Mouse (Mus musculus) cerebellum, adult 9-10 months (tissue): ENCODE measurements around the gene Itgb1.

ENCODE experiments used
- DNase-seq: peaks from one replicate; pipeline ENCODE4 v3.0.0; 2022

Itgb1 gene

DNA sequence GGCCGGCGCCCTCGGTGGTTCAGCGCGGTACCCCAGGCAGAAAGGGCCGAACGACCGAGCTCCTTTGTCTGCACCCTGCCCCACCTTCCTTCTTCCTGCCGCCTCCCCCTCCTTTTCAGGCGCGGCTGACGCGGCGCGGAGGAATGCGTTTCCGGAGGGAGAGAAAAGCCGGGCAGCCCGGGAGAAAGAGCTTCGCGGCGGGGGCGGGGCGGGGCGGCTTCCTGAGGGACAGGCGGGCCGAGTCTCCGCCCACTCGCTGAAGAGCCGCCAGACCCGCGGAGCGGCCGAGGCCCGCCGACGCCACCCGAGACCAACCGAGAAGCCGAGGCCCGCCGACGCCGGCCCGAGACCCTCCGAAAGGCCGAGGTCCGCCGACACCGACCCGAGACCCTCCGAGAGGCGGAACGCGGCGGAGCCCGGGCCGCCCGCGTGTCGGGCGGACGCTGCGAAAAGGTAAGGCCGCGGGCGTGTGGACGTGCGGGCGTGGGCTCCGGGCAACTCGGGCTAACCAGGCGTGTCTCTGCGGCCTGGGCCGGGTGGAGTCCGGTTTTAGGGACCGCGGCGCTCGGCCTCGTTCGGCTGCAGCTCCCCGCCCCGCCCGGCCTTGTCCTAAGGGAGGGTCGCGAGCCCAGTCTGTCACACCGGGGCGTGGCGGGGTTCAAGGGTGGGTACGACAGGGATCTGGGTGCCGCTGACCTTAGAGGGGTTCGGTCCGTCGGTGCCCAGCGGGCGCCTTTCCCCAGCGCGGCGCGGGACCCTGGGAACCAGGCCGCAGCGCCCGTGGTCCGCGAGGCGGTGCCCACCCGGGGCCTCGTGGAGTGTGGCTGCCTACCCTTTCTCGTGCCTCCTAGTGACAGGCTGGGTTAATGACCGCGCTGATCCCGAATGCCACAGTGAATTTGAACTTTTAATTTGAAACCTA lies at the start of gene Itgb1:
Gene Itgb1 (plus strand): TSS at position 148 of the 922 bp plus-strand sequence.
- DNase-seq = peak; percentile 89

DNA sequence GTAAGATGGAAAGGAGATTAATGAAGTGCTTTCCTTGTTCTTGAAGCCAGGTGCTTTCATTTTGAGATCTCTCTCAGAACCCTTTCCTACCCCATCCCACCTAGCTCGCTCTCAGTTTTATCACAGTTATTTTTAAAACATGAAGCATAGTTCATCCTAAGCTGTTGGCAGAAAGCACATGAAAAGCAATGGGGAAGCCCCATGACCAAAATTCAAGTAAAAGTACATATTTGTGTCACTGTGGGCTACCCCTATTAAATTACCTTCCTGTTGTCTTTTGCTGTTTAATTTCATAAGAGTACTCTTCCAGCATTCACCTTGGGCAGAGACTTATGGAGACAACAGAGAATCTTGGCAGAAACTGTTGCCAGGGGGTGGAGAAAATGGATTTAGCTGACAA lies 42.4 kb upstream of the Itgb1 start:
- no peak for DNase-seq

DNA sequence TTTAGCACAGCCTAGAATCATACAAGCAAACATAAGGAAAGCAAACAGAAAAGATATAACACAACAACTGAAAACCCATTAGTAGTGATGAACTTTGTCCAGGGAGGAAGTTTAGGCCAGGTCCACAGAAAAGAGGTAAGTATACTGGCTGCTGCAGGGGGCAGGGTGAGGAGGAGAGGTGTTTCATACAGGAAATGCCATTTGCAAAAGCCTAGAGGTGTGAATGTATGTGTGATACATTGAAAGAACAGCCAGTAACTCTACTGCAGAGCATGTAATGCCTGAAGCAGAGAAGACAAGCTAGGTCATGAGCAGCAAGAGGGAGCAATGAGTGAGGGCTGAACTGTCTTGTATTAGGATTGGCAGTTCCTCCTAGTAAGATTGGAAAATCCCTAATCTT lies 40.0 kb upstream of the Itgb1 start:
- no peak for DNase-seq

DNA sequence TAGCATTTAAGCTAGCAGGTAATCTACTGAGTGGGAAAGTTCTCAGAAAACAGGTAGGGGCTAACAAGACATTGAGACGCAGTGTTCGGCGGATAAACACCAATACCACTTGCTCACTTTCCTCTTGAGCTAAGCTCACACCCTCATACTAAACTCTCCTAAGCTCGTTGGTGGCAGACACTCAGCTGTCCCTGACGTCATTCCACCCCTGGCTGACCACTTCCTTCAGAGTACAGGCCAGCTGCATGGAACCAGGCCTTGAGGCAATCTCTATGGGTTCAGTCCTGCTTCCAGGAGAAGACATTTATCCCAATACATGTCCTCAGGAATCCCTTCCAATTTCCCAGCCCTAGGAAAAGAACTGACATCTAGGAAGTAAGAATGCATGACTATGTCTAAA lies 39.0 kb upstream of the Itgb1 start:
- DNase-seq = no peak

DNA sequence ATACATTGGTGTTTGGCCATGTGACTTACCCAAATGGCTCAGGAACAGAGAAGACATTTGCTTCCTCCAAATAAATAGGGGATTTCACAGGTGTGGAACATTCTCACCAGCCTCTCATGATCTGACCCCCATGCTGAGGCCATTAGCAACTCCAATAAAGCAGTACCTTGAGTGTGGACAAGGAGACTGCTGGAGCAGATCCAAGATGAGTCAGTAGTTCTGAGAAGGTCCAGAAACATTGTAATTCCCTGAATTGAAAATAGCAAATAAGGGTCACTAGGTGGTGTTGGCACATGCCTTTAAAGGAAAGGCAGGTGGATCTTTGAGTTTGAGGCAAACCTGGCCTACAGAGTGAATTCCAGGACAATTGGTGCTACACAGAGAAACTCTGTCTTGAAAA lies 37.4 kb upstream of the Itgb1 start:
- DNase-seq = no peak

DNA sequence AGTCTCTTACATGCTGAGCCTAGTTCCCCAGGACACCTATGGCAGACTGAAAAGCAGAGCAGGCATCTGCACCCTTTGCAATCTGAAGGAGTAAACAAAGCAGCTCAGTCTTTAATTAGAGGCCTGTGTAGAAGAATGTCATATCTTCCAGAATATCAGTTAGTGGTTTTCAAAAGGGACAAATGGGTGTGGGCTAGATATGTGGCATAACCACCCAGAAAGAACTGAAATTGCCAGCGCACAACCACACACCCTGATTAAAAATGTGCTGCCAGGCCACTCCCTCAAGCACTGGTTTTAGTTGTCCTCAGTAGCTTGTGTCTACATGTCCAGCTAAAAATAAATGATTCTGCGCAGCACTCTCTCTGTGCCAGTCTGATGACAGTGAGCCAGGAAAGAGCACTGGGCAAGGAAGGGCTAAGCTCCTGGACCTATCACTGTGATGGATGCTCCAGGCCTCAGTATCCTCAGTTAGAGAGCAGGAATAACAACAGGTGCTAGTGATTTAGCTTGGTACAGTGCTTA lies 35.1 kb upstream of the Itgb1 start:
- DNase-seq = no peak

DNA sequence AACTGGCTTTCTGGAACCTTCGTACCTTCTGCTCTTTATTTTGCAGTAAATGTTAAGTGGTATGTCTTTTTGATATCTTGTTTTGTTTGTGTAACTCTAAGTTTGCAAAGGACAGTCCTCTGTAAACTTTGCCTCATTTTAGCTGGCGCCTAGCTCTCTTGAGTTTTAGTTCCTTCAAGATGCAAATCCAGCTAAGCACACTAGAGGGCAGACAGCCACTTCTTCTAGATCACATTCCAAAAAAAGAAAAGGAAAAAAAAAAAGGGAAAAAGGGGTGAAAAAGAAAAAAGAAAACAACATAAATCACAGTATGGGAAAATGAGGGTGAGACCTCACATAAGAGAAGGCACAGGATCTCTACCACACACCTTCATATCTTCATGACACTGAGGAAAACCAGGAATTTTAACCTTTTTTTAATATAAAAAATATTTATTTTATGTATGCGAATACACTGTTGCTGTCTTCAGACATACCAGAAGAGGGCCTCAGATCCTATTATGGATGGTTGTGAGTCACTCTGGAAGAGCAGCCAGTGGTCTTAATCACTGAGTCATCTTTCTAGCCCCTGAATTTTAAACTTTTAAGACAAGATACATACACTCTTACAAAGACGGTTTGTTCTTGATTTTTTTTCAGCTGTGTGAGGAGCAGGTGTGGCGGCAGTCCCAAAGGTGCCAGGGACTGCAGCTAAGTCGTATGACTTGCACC lies 32.9 kb upstream of the Itgb1 start:
- peak; percentile 52 for DNase-seq

DNA sequence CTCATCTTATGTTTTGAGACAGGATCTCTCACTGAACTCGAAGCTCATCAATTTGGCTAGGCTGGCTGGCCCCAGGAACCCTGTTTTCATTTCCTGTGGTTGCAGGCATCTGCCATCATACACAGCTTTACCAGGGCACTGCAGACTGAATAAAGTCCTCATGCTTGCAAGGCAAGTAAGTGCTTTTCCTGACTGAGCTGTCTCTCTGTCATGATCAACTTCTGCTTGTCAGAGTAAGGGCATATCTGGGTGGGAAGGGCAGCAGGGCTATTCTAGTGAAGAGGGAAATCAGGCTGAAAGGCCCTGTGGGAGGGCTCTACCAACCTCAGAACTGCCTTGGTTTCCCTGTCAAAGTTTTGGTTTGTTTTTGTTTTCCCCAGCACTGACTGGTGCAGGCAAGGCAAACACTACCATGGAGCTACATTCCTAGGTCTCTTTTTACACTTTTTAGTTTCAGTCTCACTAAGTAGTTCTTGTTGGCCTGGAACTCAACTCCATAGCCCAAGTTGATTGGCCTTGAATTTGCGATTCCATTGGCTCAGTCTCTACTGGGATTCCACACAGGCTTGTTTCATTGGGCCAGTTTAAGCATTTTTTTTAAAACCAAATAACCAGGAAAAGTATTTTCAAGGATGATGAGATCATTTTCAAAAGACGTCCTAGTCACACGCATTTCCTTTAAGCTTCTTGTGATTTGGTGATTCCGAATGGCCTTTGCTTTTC lies 31.7 kb upstream of the Itgb1 start:
- DNase-seq = no peak

DNA sequence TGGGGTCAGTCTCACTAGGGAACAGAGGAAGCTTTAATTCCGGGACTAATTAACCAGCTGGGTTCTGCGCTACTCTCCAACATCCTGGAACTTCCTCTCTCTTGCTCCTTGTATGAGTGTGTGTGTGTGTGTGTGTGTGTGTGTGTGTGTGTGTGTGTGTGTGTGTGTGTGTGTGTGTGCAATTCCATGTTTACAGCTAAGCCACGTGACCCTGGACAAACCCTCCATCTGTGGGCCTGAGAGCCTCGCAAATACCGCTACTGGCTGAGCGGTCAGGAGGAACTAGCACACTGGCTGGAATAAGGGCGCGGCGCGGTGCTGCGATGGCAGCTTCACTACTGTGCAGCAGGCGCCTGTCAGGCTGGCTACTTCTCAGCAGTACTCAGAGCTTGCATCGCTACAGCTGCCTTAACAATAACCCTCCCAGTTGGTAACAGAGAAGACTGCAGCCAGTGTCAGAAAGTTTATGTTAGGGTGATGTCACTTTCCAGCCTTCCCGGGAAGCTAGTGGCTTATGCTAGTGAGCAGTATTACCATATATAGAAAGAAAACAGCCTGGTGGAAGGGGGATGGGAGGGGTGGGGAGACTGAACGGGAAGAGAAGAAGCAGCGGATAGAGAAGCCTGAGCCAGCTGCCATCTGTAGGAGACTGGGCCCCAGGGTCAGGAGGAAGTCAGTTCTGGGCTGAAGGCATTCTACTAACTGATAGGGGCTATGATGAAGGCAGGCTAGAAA lies 30.9 kb upstream of the Itgb1 start:
- peak; percentile 22 for DNase-seq

DNA sequence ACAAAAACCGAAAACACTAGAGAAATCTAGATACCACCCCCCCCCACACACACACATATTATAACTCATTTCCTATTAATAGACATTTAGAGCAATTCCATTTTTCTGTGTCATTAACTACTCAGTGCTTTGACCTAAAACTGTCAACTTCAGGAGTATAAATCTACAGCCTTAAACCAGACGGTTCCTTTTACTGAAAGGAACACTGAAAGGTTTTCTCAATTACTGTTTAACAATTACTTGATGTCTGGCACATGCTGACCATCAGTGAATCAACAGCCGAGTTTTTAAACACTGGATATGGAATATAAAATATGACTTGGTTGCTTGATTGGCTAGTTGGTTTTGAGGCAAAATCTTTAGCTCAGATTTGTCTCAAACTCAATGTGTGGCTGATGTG lies 23.3 kb upstream of the Itgb1 start:
- no peak for DNase-seq

DNA sequence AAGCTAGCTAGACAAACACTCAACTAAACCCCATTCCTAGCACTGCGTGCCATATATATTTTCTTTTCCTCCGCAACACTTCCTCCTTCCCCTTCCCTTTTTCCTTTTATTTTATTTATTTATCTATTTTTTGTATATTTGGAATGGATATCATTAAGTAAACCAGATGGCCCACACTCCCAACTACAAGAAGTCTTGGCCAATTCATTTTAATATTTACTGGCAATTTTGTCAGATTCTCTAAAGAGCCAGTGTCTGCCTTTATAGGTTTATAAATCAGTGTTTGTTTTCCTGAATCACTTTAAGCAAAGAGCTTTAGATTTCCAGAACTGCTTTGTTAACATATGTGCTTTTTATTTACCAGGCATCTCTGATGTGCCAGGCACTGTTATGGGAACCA lies 22.8 kb upstream of the Itgb1 start:
- DNase-seq = no peak

DNA sequence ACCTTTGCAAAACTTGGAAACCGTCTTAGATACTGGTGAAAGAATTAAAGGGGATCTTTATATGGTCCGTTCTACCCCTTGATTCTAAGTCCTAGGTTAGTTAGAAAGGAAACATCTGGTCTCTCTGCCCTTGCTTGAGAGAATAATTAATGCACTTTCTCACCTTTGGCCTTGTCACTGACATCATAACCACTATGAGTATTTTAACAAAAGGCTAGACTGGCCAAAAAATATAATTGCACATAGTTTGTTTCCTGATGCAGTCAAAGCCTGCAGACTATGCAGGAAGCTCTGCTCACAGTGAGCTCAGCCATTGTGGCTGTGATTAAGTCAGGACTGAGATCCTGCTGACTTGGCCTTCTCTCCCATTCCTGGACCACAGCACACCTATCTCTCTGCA lies 22.3 kb upstream of the Itgb1 start:
- no peak for DNase-seq

DNA sequence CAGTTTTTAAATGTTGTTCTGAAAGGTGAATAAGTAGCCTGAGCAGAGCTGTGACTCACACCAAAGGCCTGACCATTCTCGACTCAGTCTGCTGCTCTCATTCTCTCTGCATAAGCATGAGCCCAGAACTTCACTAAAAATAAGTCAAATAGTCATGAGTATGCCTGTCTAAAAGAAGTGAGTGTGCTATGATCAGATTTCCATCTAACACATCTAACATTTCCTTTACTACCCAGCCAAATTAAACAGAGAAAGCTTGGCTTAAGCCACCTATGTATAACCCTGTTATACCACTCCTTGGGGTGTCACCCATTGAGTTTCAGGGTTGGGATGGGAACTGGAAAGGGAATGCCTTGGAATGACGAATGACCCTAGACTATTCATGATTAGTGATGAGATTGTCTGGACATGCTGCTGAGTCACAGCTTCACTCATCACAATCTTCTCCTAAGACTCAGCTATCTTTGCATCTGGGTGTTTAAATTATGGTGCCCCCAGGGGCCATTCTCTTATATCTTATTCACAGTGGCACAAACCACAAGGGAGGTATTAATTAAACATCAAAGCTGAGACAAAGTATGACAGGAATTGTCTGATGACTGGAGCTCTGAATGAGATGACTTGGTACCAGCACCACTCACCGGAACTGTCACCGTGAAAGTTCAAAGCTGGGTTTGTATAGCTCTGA lies 18.7 kb upstream of the Itgb1 start:
- no peak for DNase-seq

DNA sequence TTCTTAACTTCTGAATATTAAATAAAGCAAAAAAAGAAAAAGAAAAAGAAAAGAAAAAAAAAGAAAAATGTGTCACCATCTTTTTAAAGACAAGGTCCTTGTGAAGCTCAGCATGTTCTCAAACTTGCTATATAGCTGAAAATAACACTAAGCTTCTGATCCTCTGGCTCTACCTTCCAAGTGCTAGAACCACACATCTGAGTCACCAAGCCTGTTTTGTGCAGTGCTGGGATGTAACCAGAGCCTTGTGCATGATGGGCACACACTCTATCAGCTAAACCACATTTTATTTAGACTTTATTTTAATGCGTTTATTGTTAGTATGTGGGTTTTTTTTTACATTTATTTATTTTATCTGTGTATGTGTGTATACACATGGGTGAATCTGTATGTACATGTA lies 13.6 kb upstream of the Itgb1 start:
- DNase-seq = no peak

DNA sequence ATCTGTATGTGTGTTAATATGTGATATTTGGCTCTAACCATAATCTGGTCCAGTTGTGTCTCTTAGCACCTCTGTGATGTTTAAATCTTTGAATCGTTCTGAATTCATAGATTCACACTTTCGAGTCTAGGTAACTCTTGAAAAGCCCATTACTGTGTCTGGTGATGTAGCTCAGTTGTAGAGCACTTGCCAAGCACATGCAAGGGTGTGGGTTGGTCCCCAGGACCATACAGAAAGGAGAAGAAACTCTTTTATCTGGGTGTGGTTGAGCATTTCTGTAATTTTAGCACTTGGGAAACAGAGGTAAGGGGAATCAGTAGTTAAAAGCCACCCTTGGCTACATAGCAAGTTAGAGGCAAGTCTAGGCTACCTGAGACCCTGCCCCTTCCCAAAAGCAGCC lies 13.0 kb upstream of the Itgb1 start:
- DNase-seq = no peak

DNA sequence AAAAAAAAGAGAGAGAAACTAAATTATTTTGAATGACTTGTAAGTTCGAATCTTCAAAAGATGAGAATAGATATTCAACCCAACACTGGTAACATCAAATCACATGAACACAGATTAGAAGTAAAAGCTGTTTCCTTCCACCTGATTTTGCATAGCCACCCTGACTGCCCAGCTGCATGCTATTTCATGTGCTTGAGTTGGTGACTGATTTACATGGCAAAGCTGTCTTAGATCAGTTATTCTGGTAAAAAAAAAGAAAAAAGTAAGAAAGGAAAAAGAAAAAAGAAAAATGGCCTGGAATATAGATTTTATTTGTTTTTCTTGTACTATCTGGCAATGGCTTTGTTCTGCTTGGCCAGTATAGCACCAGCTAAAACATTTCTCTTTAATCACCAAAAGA lies 12.5 kb upstream of the Itgb1 start:
- no peak for DNase-seq

DNA sequence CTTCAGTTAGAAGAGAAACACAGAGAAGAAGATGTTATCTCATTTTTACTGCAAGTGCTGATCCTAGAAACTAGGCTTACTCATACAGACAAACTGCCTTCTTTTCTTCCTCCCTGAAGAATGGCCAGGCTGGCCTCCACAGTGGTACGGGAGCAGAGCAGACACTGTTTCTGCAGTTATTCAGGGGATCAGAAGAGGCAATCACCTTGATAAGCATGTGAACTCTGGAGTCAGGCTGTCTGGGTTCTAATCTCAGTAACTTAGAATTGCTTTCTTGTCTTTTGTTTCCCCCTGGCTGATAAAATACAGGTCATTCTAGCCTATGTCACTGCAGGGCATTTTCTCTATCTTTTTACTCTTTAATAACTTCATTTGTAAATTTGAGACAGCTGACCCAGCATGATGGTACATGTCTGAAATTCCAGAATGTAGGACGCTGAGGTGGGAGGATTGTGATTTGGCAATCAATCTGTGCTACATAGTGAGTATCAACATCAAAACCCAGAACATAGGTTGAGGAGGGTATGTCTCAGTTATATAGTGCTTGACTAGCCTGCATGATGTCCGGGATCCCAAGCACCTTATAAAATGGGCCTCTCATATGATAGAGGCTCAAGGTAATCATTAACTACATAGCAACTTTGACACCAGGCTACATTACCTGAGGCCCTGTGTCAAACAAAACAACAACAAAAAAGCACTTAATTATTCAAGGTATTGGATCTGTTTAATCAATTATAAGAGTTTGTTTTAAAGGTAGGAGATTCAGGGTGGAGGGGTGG lies 9.4 kb upstream of the Itgb1 start:
- DNase-seq = no peak

DNA sequence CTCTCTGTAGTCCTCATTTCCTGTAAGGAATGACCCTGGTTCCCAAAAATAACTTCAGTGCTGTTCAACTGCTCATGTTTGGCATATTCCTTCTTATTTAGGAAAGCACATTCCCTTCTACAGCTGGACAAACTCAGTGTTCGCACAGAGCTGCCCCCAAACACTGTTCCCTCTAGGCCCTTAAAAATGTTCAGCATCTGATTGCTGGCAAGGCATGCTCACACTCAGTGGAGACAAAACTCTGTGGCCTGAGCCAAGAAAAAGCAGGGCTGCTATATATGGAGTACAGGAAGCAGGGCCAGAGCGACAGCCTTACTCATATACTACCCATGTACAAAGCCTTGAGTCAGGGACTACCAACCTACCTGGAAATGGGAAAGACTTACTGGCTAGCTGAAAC lies 5.5 kb upstream of the Itgb1 start:
- DNase-seq = no peak

DNA sequence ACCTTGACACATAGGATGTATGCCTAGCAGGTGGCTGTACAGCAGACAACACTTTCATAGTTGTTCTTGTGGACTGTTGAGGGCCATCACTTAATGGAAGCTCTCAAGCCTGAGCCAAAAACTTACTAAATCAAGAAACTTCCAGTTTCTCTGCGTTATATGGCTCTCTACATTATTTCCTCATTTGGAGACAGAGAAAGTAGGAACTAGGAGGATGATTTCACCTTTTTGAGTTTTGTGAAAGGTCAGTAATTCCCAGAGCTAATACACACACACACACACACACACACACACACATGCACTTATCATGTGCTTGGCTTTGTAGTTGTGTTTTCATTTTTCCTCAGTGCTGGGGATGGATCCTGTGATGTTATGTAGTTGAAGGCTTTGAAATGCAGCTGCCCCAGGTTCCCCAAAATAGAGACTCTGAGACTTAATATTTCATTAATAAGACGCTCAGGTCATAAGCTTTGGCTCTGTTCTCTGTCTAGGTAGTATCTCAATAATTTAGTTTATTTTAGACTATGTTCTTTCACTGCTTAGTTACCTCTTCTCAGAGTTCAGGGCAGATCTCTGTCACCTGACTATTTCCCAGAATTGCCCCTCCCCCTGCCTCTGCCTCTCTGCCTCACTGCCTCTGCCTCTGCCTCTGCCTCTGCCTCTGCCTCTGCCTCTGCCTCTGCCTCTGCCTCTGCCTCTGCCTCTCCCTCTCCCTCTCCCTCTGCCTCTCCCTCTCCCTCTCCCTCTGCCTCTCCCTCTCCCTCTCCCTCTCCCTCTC lies 4.7 kb upstream of the Itgb1 start:
- no peak for DNase-seq

DNA sequence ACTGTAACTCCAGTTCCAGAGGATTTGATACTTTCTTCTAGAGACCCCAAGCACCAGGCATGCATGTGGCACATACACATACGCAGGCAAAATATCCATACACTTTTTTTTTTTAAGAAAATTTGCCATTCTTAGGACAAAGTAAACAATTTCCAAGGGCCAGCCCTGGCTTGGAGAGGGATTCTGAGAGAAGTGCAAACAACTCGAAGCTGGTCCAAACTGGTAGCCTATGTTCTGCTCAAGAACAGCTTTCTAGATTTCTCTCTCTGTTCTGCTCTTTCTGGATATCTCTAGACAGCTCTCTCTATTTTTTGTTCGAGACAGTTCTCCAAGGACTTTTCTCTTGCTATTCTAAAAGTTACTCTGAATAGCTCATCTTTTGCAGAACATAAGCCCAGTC lies 3.5 kb upstream of the Itgb1 start:
- no peak for DNase-seq
